Mouse (Mus musculus) cerebellum, postnatal 25 days (tissue): Measurements from ENCODE around the gene Sccpdh.
"Not testable (repeated sequence)": the region's sequence is repeated elsewhere in the genome, so short reads cannot be mapped to it uniquely, and the experiment has no call there.

ENCODE experiments used
- DNase-seq, 2 experiments: peaks; one replicate each; pipeline ENCODE4 v3.0.0; 2021; ENCODE audit warnings: mixed read lengths in 2 of 2

Sccpdh gene

GRCm38 (mm10) chr1:179668013-179668805, at the start of gene Sccpdh:
Gene Sccpdh (plus strand): TSS chr1:179668210.
- peak; percentile 89 to 94 for DNase-seq

DNA sequence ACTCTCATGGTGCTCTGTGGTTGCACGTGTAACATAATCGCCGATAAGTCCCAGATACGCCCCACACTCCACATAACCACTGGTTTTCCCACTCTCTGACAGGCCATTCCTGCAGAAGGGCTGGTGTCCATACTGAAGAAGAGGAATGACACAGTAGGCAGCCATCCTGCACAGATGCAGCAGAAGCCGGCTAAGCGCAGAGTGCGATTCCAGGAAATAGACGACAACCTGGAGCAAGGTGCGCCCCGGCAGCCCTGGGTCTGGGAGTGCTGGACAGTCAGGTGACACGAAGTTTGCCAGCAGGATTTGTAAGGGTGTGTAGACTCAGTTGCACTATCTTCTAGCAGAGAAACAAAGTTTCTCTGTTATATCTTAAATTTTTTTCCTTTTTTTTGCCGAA, 45.3 kb upstream of the Sccpdh start:
- no peak for DNase-seq

GRCm38 (mm10) chr1:179623657-179624056, 44.4 kb upstream of the Sccpdh start:
- DNase-seq, result peak; percentile 64 to 81

DNA sequence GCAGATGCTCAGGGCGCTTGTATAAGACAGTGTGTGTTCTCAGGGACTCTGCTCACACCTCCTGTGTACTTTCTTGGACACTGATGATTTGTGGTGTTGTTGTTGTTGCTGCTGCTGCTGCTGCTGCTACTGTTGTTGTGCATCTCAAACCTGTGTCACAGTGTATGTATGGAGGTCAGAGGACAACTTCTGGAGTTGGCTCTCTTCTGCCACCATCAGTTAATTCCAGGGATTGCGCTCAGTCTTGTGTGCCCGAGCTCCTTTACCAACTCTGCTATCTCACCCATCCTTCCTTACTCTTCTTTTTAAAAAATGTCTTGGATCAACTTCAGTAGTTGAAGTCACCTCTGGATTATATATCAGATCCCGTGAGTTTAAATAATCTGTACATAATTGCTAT, 43.7 kb upstream of the Sccpdh start:
- DNase-seq, result peak; percentile 76 to 84

DNA sequence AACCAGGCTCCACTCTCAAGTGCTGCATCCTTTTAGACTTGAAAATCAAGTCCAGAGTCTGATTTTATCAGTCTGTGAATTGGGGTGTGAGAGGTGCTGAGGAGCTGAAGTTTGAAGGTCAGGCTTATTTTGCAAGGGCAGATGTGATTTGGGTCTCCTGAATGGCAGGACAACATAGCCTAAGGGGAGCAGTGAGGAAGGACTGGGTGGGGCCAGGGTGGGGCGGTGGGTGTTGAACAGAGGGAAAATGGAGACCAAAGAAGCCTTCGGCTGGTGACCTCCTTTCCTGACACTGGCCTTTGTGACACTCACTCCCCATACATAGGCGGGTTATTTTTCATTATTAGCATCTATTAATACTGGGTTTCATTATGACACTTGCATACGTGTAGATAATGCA, 40.2 kb upstream of the Sccpdh start:
- DNase-seq, result no peak

- DNase-seq, result no peak
These were observed 39.4 kb upstream of the Sccpdh start for GRCm38 (mm10) chr1:179628438-179629106.

DNA sequence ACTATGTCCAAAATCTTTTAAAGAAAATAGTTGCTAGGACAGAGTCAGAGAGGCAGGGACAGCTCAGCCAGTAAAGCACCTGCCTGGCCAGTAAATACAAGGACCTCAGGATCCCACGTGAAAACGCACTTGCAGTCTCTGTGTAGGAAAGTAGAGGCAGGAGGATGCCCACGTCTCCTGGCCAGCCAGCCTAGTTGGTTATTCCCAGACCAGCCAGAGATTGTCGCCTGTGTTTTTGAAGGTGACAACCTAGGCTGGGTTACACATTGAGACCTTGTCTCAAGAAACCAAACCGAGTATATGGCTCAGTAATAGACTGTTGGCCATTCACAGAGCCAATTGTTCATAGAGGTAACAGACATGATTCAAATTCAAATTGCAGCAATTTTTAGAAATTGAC, 38.7 kb upstream of the Sccpdh start:
- no peak for DNase-seq

- DNase-seq, result no peak
These were observed 35.1 kb upstream of the Sccpdh start for GRCm38 (mm10) chr1:179632746-179633413.

DNA sequence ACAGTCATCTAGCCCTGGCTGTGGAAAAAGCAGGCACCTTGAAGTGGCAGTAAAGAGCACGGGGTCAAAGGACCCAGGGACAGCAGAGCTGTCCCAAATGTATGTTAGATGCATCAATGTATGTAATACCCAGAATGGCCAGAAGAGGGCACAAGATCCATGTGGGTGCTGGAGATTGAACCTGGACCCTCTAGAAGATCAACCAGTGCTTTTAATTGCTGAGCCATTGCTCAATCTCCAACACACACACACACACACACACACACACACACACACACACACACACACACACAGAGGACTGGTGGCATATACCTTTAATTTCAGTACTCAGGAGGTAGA, 34.6 kb upstream of the Sccpdh start:
- DNase-seq, result peak in 1 of 2 experiments; percentile 40

GRCm38 (mm10) chr1:179634159-179634558, 33.9 kb upstream of the Sccpdh start:
- DNase-seq, result no peak

- no peak for DNase-seq
These were observed 25.3 kb upstream of the Sccpdh start for GRCm38 (mm10) chr1:179642726-179643125.

DNA sequence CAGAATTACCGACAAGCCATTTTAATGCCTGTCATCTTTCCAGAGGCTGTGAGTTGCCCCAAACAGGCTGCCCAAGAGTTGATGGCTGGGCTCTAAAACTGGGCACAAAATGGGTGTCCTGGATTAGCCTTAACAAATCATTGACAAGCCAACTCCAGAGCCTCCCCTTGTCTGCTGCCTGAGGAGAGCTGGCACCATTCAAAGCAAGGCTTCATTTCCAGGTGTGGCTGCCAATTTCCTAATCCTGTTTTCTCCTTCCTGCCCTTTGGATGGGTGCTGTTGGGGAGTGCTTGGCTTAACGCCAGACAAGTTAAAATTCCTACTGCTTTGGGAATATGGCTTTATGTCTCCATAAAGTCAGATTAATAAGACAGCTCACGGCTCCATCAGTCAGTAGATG, 23.9 kb upstream of the Sccpdh start:
- no peak for DNase-seq

- peak; percentile 86 to 90 for DNase-seq
These were observed 22.7 kb upstream of the Sccpdh start for GRCm38 (mm10) chr1:179645101-179645979.

DNA sequence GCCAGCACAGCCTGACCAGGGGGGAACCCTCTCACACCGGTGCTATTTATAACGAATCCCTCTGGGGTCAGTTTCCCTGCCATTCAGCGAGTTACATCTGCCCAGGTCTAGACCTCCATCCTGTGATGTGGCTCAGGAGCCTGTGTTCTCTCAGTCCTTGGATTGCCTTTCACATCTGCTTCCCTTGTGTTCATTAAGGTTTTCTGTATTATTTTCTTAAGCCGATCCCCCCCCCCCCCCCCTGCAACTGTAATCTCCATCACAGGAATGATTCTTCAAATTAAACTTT, 22.1 kb upstream of the Sccpdh start:
- DNase-seq, result no peak

GRCm38 (mm10) chr1:179648678-179649077, 19.3 kb upstream of the Sccpdh start:
- DNase-seq, result not testable (repeated sequence)

DNA sequence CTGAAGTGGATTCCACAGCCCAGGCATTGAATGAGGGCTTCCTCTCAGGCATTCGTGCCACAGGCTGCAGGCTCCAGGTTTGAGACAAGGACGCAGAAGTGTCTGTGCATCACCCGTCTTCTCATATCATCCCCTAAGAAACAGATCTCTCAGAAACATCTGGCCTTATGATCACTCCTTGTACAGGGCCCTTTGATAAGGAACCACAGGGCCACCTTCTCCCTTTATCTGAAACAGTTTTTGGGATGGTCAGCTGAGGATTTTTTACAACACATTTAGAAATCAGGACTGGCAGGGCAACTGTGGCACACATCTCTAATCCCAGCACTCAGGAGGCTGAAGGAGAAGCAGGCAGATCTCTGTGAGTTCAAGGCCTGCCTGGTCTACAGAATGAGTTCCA, 18.7 kb upstream of the Sccpdh start:
- DNase-seq, result no peak

GRCm38 (mm10) chr1:179650284-179650683, 17.7 kb upstream of the Sccpdh start:
- peak in 1 of 2 experiments; percentile 0 for DNase-seq

DNA sequence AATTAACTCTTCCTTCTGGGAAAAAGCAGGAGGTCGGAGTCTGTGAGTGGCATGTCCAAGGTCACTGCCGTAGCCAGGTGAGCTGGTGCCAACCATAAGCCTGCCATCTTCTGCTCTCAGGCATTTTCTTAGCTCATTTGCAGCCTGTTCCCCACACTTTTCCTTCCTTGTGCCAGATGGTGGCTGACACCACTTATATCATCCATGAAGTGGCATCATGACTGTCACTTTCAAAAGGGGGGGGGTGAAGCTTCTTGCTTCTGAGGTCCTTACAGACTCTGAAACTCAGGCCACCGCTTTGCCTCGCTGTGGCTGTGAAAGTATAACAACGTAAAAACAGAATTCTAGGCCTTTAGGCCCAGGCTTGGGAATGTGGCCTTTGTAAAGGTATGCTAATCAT, 16.8 kb upstream of the Sccpdh start:
- peak in 1 of 2 experiments; percentile 3 for DNase-seq

DNA sequence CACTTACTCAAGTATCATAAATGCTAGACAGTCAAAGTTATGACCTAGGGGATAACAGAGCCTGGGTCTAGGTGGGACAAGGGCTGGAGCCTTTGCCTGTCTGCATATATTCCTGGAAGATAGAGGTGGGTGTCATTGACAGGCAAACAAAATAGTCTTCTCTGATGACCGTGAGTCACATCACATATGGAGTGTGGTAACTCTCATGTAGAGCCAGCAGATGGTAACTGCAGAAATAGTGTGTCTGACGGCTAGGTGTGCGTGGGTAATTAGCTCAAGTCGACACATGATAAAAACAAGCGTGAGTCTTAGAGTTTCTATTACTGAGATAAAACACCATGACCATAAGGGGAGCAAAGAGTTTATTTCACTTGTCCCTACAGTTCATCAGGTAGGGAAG, 4.9 kb upstream of the Sccpdh start:
- no peak for DNase-seq

DNA sequence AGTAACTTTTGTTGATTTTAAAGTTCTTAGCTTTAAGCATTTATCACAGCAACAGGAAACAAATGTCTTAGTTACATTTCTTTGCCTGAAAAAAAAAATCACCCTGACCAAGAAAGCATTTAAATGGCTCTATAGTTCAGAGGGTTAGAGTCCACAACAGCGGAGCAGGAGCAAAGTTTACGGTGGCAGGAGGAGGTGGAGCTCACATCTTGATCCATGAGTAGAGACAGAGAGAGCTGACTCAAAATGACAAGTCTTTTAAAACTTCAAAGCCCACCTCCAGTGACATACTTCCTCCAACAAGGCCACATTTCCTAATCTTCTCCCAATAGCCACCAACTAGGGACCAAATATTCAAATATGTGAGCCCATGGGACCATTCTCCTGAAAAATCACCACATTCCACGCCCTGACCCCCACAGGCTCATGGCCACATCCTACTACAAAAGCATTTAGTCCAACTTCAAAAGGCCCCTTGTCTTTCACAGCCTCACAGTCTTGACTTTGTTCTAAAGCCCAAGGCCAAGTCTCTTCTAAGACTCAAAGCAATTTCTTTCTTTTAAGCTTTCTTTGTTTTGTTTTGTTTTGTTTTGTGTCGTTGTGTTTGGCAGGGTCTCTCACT, 3.6 kb upstream of the Sccpdh start:
- DNase-seq, result no peak

DNA sequence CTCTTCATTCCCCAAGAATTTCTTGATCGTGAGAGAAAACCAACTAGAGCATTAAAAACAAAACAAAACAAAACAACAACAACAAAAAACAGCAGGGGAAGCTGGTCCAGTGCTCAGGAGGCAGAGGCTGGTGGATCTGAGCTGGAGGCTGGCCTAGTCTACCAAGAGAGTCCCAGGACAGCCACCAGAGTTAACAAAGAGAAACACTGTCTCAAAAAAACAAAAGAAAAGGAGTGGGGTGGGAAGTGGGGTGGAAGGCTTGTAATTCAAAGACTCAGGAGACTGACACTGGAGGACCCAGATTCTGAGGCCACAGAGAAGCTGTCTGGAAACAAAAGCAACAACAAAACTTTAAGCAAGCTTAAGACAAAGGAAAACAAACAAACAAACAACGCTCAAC, 1.0 kb upstream of the Sccpdh start:
- DNase-seq, result no peak

DNA sequence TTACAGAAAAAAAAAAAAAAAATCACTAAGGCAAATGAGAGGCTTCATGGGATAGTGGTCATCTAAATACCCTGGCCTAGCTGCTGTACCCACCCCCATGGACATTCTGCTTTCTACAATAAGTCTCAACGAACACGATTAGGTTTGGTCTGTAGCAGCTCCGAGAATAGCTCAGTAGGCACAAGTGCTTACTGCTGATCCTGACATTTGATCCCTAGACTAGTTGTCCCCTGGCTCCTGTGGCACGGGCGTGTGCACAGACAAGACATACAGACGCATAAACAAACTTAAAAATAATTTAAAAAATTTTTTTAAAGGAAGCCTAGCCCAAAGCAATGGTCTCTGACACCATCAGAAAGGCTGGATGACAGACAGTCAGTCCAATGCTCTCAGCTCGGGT, 560 bp upstream of the Sccpdh start:
- DNase-seq, result no peak
